Mouse (Mus musculus) ES-Bruce4 (cell line): Measurements from ENCODE around the gene Hrk.

Source experiments
- CTCF ChIP-seq: IDR thresholded peaks from one replicate; pipeline ENCODE4 v1.8.1; 2011; ENCODE audit warnings: low read depth, low read length
- EP300 ChIP-seq: IDR thresholded peaks from 2 replicates; pipeline ENCODE4 v1.6.1; 2011; ENCODE audit warnings: low read depth, low read length; ENCODE audit not compliant: insufficient read depth
- POLR2A ChIP-seq: IDR thresholded peaks from one replicate; pipeline ENCODE4 v1.8.1; 2011; ENCODE audit warnings: low read length; ENCODE audit not compliant: insufficient read depth

DNA sequence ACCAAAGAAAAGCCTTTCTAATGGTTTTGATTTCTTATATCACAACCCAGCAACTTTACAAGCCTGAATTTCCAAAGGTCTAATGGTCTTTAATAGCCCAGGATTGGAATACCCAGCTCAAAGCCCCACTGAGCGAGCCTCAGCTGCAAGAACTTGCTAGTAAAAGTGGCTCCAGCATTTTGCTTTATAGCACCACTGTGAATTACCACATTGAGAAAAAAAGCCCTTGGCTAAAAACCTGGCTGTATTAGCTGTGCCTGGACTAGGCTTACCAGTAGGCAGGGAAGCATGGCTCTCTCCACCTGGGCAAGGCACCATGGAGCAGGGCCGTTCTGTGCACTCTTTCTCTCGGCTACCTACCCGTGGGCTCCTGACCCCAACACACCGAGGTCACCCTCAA, 28.1 kb upstream of the Hrk start:
- no peak for TF ChIP-seq POLR2A
- no peak for TF ChIP-seq CTCF
- TF ChIP-seq EP300 = no peak
